Mouse (Mus musculus) embryonic facial prominence, embryonic 12.5 days (tissue): ENCODE data around the gene Fmo6. TPM values are rescaled to one million over a fixed set of nuclear protein-coding genes. Genes with fewer than 3 reads are reported as not detected.

ENCODE experiments used
- ATAC-seq: fragments of 200-750 bp; cut with Nextera tagmentation; 2 replicates; pipeline ENCODE4 v1.8.0; 2017; ENCODE audit not compliant: insufficient number of reproducible peaks, insufficient read depth, low FRiP score, low TSS enrichment
- H3K27ac ChIP-seq: fragments of 300-500 bp; sonication (generic); 2 replicates; pipeline ENCODE4 v1.5.1; 2016; ENCODE audit warnings: mild to moderate bottlenecking
- H3K27me3 ChIP-seq: fragments of 300-500 bp; sonication (generic); 2 replicates; pipeline ENCODE4 v1.6.1; 2016; ENCODE audit warnings: mild to moderate bottlenecking, moderate library complexity
- H3K36me3 ChIP-seq: fragments of 300-500 bp; sonication (generic); 2 replicates; pipeline ENCODE4 v1.6.1; 2016; ENCODE audit warnings: mild to moderate bottlenecking
- H3K4me1 ChIP-seq: fragments of 300-500 bp; sonication (generic); 2 replicates; pipeline ENCODE4 v1.6.1; 2016
- H3K4me2 ChIP-seq: fragments of 300-500 bp; sonication (generic); replicated peaks from 2 replicates; pipeline ENCODE4 v1.6.1; 2016; ENCODE audit warnings: mild to moderate bottlenecking, moderate library complexity
- H3K4me3 ChIP-seq: fragments of 300-500 bp; sonication (generic); 2 replicates; pipeline ENCODE4 v1.5.1; 2016; ENCODE audit warnings: mild to moderate bottlenecking
- H3K9ac ChIP-seq: fragments of 300-500 bp; sonication (generic); 2 replicates; pipeline ENCODE4 v1.6.1; 2016; ENCODE audit warnings: mild to moderate bottlenecking, moderate library complexity
- H3K9me3 ChIP-seq: fragments of 300-500 bp; sonication (generic); 2 replicates; pipeline ENCODE4 v1.6.1; 2016; ENCODE audit warnings: mild to moderate bottlenecking, moderate library complexity
- WGBS: fragments of 180-500 bp; shearing (Covaris S2); methylation state at CpG from one replicate; pipeline ENCODE4 v1.1.7; 2016; 5-methylcytosine and 5-hydroxymethylcytosine counted together
- polyA plus RNA-seq: library from polyadenylated mRNA; unstranded; fragments of >200 nt; fragmentation: Nextera tagmentation; extraction: Ambion mirVana; gene quantifications from 2 replicates; pipeline ENCODE4 v1.2.1, GENCODE M21; 2016

Fmo6 gene
- polyA plus RNA-seq, result 0.15 and 0.39 TPM in 2 replicates

DNA sequence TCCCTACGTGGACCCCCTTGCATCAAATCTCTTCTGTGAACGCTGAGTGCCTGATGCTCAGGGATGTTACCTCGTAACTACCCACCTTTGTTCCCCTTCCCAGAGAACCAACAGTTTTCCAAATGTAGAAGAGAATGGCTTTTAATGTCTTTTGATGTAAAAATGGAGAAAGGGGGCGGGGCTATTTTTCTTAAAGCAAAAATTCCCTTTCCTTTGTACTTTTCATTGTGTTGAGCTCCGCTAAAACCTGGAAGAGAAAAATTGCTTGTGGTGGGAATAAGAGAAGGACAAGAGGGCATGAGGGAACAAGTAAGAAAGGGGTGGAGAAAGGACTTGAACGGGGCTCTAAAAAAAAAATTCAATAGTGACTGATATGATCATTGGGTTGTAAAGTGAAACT is at the start of gene Fmo6:
Gene Fmo6 (minus strand): TSS at position 101 of the 400 bp plus-strand sequence.
- Histone ChIP-seq H3K4me2 (no peak within 1 kb of the TSS), H3K4me3 (no peak within 1 kb of the TSS), H3K27me3 (no peaks in the 10 kb centered on the region), H3K9me3 (no peaks in the 10 kb centered on the region), H3K9ac (no peak within 1 kb of the TSS), H3K36me3 (no peaks in the 10 kb centered on the region), H3K4me1 (peaks cover 7% of the 10 kb centered on the region; the same call in 1 of the 2 replicates), H3K27ac (no peak within 1 kb of the TSS)
- no peak for ATAC-seq
- WGBS, result 83% methylated on average over 6 of the region's 6 CpGs

DNA sequence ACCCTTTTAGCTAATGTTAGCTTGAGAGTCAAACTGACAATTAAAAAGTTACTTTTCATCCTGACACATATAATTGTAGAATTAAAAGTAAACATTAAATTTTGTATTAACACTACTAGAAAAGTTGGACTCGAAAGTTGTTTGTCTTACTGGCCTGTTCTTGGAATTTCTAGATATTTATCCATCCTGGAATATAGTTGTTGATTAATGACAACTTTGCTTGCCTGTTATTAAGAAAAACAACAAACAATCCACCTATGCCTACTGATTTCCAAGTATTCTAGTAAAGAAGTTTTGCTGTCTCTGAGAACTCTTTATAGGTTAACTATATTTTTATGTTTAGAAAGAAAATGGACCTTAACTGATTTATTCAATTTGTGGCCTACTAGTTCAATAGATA is 49.5 kb upstream of the Fmo6 start:
- H3K36me3 ChIP-seq, result no peaks in the 10 kb centered on the region
- no peak overlapping the region for H3K27ac ChIP-seq
- no peak overlapping the region for H3K9ac ChIP-seq
- no peaks in the 10 kb centered on the region for H3K4me1 ChIP-seq
- H3K4me2 ChIP-seq, result no peak overlapping the region
- WGBS, result 82% methylated on average over 1 of the region's 1 CpGs
- no peak for ATAC-seq
- H3K9me3 ChIP-seq, result no peaks in the 10 kb centered on the region
- H3K4me3 ChIP-seq, result no peak overlapping the region
- no peaks in the 10 kb centered on the region for H3K27me3 ChIP-seq

DNA sequence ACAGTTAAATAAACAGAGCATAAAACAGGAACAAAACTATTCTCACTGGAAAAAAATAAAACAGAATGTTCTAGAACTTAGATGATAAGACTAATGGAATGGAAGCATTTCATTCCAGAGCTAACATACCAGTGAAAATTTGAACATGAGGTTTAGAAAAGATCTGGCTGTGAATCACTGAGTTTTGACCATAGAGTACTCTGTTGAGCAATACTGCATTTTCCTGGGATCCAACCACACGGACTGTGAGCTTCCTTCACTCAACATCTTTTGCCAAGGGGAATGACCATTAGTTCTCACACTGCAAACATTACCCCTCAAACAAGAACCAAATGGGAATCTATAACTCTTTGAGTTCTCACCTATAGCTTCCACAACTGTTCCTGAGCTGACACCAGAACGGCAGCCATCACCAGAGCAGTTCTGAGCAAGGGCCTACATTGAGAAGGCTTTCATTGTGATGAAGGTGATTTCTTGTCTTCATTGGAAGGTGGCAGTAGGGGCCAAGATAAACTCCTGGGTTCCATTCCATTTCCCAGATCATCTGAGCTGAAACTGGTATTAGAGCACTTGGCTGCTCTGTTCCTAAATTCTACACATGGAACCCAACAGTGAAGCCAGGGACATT is 48.9 kb upstream of the Fmo6 start:
- no peaks in the 10 kb centered on the region for H3K9me3 ChIP-seq
- 88% methylated on average over 2 of the region's 2 CpGs for WGBS
- no peak overlapping the region for H3K9ac ChIP-seq
- no peaks in the 10 kb centered on the region for H3K27me3 ChIP-seq
- H3K36me3 ChIP-seq, result no peaks in the 10 kb centered on the region
- H3K4me3 ChIP-seq, result no peak overlapping the region
- no peaks in the 10 kb centered on the region for H3K4me1 ChIP-seq
- H3K4me2 ChIP-seq, result no peak overlapping the region
- H3K27ac ChIP-seq, result no peak overlapping the region
- no peak for ATAC-seq

DNA sequence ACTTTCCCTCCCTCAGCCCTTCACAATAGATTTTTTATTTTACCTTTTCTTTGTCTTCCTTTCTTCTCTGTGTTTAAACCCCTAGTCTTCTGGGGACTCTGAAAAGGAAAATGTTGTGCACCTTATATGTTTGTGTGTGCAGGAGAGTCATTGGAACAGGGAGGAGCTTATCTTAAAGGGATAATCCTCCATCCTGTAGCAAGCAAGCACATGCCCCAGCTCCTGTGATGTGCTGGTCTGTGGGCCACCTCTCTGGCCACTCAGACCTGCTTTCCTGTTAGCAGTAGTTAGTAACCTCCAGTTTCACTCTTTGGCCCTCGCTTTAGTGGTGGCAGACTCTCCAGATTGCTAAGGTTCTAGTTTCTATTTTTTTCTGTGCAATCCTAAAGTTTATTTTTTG is 47.1 kb upstream of the Fmo6 start, which contains the start of gene Fmo3:
Gene Fmo3 (minus strand): TSS at position 101 of the 400 bp plus-strand sequence.
- Histone ChIP-seq H3K4me1 (no peaks in the 10 kb centered on the region), H3K4me2 (no peak within 1 kb of the TSS), H3K27ac (no peak within 1 kb of the TSS), H3K4me3 (no peak within 1 kb of the TSS), H3K9ac (no peak within 1 kb of the TSS), H3K27me3 (no peaks in the 10 kb centered on the region), H3K9me3 (no peaks in the 10 kb centered on the region), H3K36me3 (no peaks in the 10 kb centered on the region)
- 71% methylated on average over 1 of the region's 1 CpGs for WGBS
- no peak for ATAC-seq

DNA sequence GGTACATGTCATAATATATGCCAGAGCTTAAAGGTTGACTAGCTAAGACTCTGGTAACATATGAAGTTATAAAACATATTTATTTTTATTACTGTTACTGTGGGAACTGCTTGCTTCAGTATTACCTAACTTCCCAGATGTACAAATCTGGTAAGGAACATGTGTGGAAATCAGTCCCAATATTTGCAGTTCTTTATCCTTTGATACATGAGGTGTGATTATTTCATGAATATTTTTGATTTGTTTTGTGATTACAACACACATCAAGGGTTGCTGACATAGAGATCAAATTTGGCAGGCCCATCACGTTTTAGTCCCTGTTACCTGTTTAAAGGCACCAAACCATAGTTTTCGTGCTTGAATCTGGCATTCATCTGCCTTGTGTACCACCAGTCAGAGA is 26.2 kb upstream of the Fmo6 start:
- 68% methylated on average over 2 of the region's 2 CpGs for WGBS
- Histone ChIP-seq H3K9me3 (no peaks in the 10 kb centered on the region), H3K4me3 (no peak overlapping the region), H3K4me1 (no peaks in the 10 kb centered on the region), H3K36me3 (no peaks in the 10 kb centered on the region), H3K9ac (no peak overlapping the region), H3K27ac (no peak overlapping the region), H3K4me2 (no peak overlapping the region), H3K27me3 (no peaks in the 10 kb centered on the region)
- ATAC-seq, result no peak

DNA sequence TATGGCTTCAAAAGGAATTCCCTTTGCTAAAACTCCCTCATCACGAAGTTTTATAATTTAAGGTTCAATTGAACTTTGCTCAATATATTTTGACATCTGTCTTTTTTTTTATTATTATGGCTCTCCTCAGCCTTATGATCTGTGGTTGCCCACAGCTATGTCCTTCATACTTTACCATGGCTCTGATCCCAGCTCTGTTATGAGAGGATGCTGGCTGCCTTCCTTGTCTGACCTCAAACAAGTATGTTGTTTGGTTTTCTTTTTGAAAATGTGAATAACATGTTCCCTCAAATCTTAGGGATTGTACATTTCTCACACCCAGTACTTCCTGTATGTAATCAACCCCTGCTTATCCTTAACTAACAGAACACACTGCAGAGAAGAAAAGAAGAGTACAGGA is 20.1 kb upstream of the Fmo6 start:
- ATAC-seq, result no peak
- H3K9me3 ChIP-seq, result no peaks in the 10 kb centered on the region
- H3K27me3 ChIP-seq, result no peaks in the 10 kb centered on the region
- 69% methylated on average over 1 of the region's 1 CpGs for WGBS
- H3K27ac ChIP-seq, result no peak overlapping the region
- no peak overlapping the region for H3K4me2 ChIP-seq
- no peak overlapping the region for H3K4me3 ChIP-seq
- no peaks in the 10 kb centered on the region for H3K4me1 ChIP-seq
- H3K9ac ChIP-seq, result no peak overlapping the region
- no peaks in the 10 kb centered on the region for H3K36me3 ChIP-seq

DNA sequence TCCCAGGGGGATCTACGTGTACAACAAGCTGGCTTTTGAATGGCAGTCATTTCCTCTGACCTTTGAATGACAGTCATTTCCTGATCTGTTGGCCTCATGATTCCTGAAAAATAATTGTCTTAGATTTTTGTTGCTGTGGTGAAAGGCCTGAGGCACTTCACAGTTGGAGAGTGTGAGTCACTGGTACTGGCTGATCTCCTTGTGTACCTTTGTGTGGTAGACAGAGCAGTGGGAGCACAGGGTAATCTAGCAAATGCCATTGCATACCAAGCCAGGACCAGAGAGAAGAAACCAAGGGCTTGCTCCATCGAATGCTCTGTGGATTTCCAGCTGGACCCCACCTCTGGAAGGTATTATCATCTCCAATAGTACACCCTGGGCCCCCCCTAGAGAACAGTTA is 15.8 kb upstream of the Fmo6 start:
- H3K4me1 ChIP-seq, result no peaks in the 10 kb centered on the region
- no peaks in the 10 kb centered on the region for H3K9me3 ChIP-seq
- no peak overlapping the region for H3K27ac ChIP-seq
- 45% methylated on average over 2 of the region's 2 CpGs for WGBS
- no peak overlapping the region for H3K9ac ChIP-seq
- H3K4me3 ChIP-seq, result no peak overlapping the region
- no peaks in the 10 kb centered on the region for H3K36me3 ChIP-seq
- H3K4me2 ChIP-seq, result no peak overlapping the region
- H3K27me3 ChIP-seq, result no peaks in the 10 kb centered on the region
- no peak for ATAC-seq

DNA sequence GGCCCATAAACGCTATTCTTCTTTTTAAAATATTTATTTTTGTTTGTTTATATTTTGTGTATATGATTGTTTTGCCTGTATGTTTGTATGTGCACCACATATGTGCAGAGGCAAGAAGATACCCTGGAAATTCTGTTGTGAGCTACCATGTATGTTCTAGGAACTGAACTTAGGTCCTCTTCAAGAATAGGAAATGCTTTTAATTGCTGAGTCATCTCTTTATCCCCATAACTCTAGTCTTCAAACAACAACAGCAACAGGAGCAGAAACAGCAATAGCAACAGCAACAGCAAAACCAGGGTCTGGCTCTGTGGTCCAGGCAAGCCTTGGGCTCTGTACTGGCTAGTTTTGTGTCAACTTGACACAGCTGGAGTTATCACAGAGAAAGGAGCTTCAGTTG is 12.4 kb upstream of the Fmo6 start:
- ATAC-seq, result no peak
- Histone ChIP-seq H3K4me2 (no peak overlapping the region), H3K9me3 (no peaks in the 10 kb centered on the region), H3K9ac (no peak overlapping the region), H3K4me3 (no peak overlapping the region), H3K27ac (no peak overlapping the region), H3K27me3 (no peaks in the 10 kb centered on the region), H3K36me3 (no peaks in the 10 kb centered on the region), H3K4me1 (0 out of 2 replicates have a peak, but pooled peaks cover 6% of the 10 kb centered on the region)
- WGBS, result 89% methylated on average over 1 of the region's 1 CpGs

DNA sequence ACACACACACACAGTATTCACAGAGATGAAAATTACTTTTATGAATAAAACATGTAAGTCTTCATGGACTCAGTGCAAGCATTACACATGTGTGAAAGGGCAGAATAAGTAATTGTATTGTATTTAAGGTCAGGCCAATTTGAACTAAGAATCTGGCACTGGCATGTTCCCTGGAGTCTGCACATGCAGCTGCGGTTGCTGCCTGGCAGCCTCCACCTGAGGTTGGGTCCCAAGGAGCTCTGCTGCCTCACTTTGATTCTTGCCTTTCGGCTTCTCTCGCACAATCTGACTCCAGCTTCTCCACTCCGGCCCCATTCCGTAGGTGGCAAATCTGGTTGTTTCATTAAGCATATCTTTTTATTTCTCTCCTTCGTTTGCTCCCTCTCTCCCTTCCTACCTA is 10.6 kb upstream of the Fmo6 start:
- Histone ChIP-seq H3K27ac (no peak overlapping the region), H3K27me3 (no peaks in the 10 kb centered on the region), H3K36me3 (no peaks in the 10 kb centered on the region), H3K4me1 (0 out of 2 replicates have a peak, but pooled peaks cover 6% of the 10 kb centered on the region), H3K9ac (no peak overlapping the region), H3K4me3 (no peak overlapping the region), H3K9me3 (no peaks in the 10 kb centered on the region), H3K4me2 (no peak overlapping the region)
- 79% methylated on average over 6 of the region's 6 CpGs for WGBS
- no peak for ATAC-seq

DNA sequence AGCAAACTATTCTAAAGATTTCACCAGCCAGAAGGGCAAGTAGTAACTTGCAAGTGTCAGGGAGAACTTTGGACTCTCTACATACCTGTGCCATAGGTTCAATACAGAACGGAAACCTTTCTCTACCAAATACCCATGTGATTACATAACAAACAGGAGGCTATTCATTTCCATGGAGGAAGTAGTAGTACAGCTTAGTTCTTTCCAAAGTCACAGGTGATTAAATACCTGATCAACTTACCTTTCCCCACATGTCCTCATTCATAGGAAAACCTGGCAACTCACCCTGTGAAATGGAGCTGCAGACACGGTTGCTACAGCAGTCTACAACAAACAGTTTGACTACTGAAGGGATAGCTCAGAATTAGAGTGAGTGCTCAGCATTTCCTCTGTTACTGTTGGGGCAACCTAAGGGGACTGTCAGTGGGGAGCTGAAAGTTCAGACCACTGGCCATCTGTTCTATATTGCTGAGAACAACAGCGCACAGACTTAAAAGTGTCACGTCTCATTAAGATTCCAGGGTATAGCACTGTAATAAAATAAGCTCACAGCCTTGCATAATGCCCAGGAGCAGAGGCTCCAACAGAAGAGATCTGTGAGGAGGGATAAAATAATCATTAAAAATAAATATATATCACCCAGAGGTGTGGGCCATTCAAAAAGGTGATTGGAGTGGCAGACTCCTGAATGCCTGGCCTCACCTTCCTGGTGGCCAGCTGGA is 9.7 kb upstream of the Fmo6 start:
- no peak overlapping the region for H3K27ac ChIP-seq
- no peak; the same call in 1 of the 2 replicates for ATAC-seq
- no peaks in the 10 kb centered on the region for H3K36me3 ChIP-seq
- H3K4me2 ChIP-seq, result no peak overlapping the region
- 57% methylated on average over 4 of the region's 4 CpGs for WGBS
- no peak overlapping the region for H3K9ac ChIP-seq
- H3K27me3 ChIP-seq, result no peaks in the 10 kb centered on the region
- H3K4me3 ChIP-seq, result no peak overlapping the region
- no peaks in the 10 kb centered on the region for H3K9me3 ChIP-seq
- H3K4me1 ChIP-seq, result 0 out of 2 replicates have a peak, but pooled peaks cover 6% of the 10 kb centered on the region

DNA sequence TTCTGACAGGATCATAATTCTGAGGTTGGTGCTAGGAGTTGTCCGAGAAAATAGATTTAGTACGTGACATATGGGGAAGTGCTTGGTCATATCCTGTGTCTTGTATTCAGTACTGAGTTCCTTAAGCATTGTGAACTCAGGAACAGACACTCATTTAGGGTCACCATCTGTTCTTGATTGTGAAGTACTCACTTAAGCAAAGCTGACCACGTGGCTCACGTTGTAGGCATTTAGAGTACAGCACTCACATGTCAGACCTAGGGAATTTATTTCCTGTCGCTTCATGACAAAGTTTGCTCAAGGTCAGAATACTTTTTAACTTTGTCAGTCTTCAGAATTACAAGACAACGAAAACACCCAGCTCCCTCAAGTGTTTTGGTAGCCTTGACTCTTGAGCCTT is 6.4 kb upstream of the Fmo6 start:
- H3K36me3 ChIP-seq, result no peaks in the 10 kb centered on the region
- H3K27me3 ChIP-seq, result no peaks in the 10 kb centered on the region
- no peak overlapping the region for H3K4me2 ChIP-seq
- no peaks in the 10 kb centered on the region for H3K9me3 ChIP-seq
- H3K4me1 ChIP-seq, result 0 out of 2 replicates have a peak, but pooled peaks cover 6% of the 10 kb centered on the region
- no peak overlapping the region for H3K9ac ChIP-seq
- WGBS, result 33% methylated on average over 6 of the region's 6 CpGs
- no peak overlapping the region for H3K27ac ChIP-seq
- no peak overlapping the region for H3K4me3 ChIP-seq
- ATAC-seq, result no peak

DNA sequence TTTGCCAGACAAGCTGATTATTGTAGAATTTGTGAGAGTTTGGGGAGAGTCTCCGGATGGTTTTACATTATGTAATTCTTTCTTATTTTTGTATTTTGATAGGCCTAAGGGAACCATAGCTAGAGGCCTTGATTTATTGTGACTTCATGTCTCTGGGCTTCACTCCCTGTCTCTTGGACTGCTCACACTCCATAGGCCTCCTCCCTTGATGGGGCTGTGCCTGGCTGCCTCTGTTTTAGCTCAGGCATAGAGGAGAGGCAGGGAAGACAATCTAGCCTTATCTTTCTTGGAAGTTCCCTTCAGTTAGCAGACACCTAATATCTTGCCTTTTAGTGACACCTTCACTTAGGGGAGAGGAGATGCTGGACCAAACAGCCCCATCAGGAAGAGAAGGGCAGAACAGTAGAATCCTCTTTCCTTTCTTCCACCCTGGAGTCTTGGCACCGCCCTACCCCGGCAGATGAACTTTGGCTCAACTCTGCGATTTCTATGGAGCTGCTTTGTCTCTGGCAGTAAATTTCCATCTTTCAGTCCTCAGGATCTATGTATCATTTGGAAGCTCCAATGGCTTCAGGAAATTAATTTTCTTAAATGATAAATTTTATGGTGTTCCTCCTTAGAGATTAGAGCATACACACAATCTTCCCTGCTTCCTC is 1.5 kb upstream of the Fmo6 start:
- Histone ChIP-seq H3K4me3 (no peak overlapping the region), H3K36me3 (no peaks in the 10 kb centered on the region), H3K27me3 (no peaks in the 10 kb centered on the region), H3K27ac (no peak overlapping the region), H3K4me1 (peaks cover 7% of the 10 kb centered on the region; the same call in 1 of the 2 replicates), H3K4me2 (no peak overlapping the region), H3K9ac (no peak overlapping the region), H3K9me3 (no peaks in the 10 kb centered on the region)
- 77% methylated on average over 4 of the region's 4 CpGs for WGBS
- ATAC-seq, result no peak
